In the genomic region with DNA sequence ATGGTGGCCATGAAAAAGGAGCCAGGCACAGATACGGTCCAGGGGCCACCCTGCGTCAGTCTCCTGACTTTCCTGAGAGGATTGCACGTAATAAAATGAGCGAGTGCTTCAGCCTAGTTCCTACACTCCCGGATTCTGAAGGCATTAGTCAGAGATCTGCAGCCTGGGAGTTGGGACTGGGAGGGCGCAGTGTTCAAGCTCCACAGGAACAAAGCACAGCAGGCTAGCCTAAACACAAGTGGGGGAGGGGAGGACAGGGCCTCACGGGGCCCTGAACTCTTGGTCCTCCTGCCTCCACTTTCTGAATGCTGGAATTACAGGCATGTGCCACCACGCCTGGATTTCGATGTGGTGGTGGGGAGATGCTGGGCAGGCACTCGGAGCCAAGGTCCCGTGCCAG, we compare ENCODE assay signal across 11 mouse cellular contexts. TPM values are rescaled to one million over a fixed set of nuclear protein-coding genes. Genes with fewer than 3 reads are reported as not detected.
DNase-seq lines count a peak whose midpoint lies in the region; ATAC-seq lines count a peak whose summit lies in the region.
"Had no signal": no experiment of that assay in that cellular context is flagged by ENCODE, and none has a peak within 500 bp of the region (broad histone marks: within the 10 kb centered on the region; RNA-seq: fewer than 3 reads in every experiment).

No protein-coding gene starts in this region.

- H3K9me3 ChIP-seq in kidney, embryonic 15.5 days (replicated peaks) = no peaks in the 10 kb centered on the region
- no peaks in the 10 kb centered on the region for H3K9me3 ChIP-seq in intestine, embryonic 15.5 days
- H3K9me3 ChIP-seq in midbrain, embryonic 14.5 days (ENCODE audit: control insufficient read depth, low read length) = no peaks in the 10 kb centered on the region
- H3K9me3 ChIP-seq: forebrain, embryonic 15.5 days; neural tube, embryonic 12.5 days had no signal

- H3K4me3 ChIP-seq in kidney, embryonic 15.5 days (replicated peaks) = no peak overlapping the region
- H3K4me3 ChIP-seq in intestine, embryonic 15.5 days (replicated peaks) = no peak overlapping the region
- no peak overlapping the region for H3K4me3 ChIP-seq in midbrain, embryonic 14.5 days (replicated peaks; ENCODE audit: low read depth, low read length)
- H3K4me3 ChIP-seq: forebrain, embryonic 15.5 days; neural tube, embryonic 12.5 days had no signal

- peaks cover 95% of the 10 kb centered on the region for H3K4me1 ChIP-seq in kidney, embryonic 15.5 days
- peaks cover 85% of the 10 kb centered on the region for H3K4me1 ChIP-seq in intestine, embryonic 15.5 days (replicated peaks)
- H3K4me1 ChIP-seq in midbrain, embryonic 14.5 days (ENCODE audit: control insufficient read depth, insufficient read depth, low read length) = peaks cover 5% of the 10 kb centered on the region; the same call in 1 of the 2 replicates

- peaks cover 75% of the 10 kb centered on the region for H3K36me3 ChIP-seq in kidney, embryonic 15.5 days
- peaks cover 14% of the 10 kb centered on the region for H3K36me3 ChIP-seq in intestine, embryonic 15.5 days
- H3K36me3 ChIP-seq in midbrain, embryonic 14.5 days (ENCODE audit: control insufficient read depth, insufficient read depth, low read length) = peaks cover 82% of the 10 kb centered on the region

- no peaks in the 10 kb centered on the region for H3K27me3 ChIP-seq in kidney, embryonic 15.5 days
- no peaks in the 10 kb centered on the region for H3K27me3 ChIP-seq in intestine, embryonic 15.5 days (replicated peaks)
- H3K27me3 ChIP-seq in midbrain, embryonic 14.5 days (ENCODE audit: control insufficient read depth, insufficient read depth, low read length) = no peaks in the 10 kb centered on the region
- H3K27me3 ChIP-seq: forebrain, embryonic 15.5 days; neural tube, embryonic 12.5 days had no signal

- peak overlapping the region; percentile 93 for H3K27ac ChIP-seq in kidney, embryonic 15.5 days
- peak overlapping the region; percentile 90 for H3K27ac ChIP-seq in intestine, embryonic 15.5 days
- no peak overlapping the region for H3K27ac ChIP-seq in midbrain, embryonic 14.5 days (replicated peaks; ENCODE audit: low read depth, low read length)
- H3K27ac ChIP-seq: forebrain, embryonic 15.5 days; neural tube, embryonic 12.5 days had no signal

- ATAC-seq in kidney, embryonic 15.5 days (replicated peaks; ENCODE audit: low FRiP score) = no peak
- peak; percentile 73 for ATAC-seq in intestine, embryonic 15.5 days
- ATAC-seq in midbrain, embryonic 14.5 days (ENCODE audit: low FRiP score, low TSS enrichment) = no peak
- ATAC-seq: forebrain, embryonic 15.5 days had no signal

- WGBS in kidney, embryonic 15.5 days = 47% methylated on average over 11 of the region's 11 CpGs
- WGBS in intestine, embryonic 15.5 days = 22% methylated on average over 11 of the region's 11 CpGs
- 40% methylated on average over 11 of the region's 11 CpGs for WGBS in midbrain, embryonic 14.5 days

- no peak overlapping the region for H3K9ac ChIP-seq in kidney, embryonic 15.5 days
- peak overlapping the region; percentile 23; the same call in 1 of the 2 replicates for H3K9ac ChIP-seq in intestine, embryonic 15.5 days
- no peak overlapping the region for H3K9ac ChIP-seq in midbrain, embryonic 14.5 days (replicated peaks; ENCODE audit: low read length)
- H3K9ac ChIP-seq: forebrain, embryonic 15.5 days; neural tube, embryonic 12.5 days had no signal

- no peak for DNase-seq in kidney, adult 18-20 months
- DNase-seq in adipocyte (ENCODE audit: low spot score) = peak; percentile 57
- DNase-seq in midbrain, embryonic 14.5 days = peak; percentile 13
- no peak for DNase-seq in urinary bladder, adult 18-20 months (ENCODE audit: low spot score in 2 of 2)
- no peak for DNase-seq in thymus, postnatal 36 days
- no peak for DNase-seq in adrenal gland, postnatal 10 days
- DNase-seq: thymus, adult 2 months had no signal

- H3K4me2 ChIP-seq in kidney, embryonic 15.5 days = 0 out of 2 replicates have a peak overlapping the region, but pooled peaks have one; percentile 12
- H3K4me2 ChIP-seq in intestine, embryonic 15.5 days (replicated peaks) = peak overlapping the region; percentile 45
- H3K4me2 ChIP-seq in midbrain, embryonic 14.5 days (ENCODE audit: low read length) = no peak overlapping the region
- H3K4me2 ChIP-seq: forebrain, embryonic 15.5 days; neural tube, embryonic 12.5 days had no signal

RNA-seq across cellular contexts. Expression of a gene that starts 7.7 kb away (rescaled TPM):
- 93.4 and 101 TPM in 2 replicates for polyA plus RNA-seq in kidney, embryonic 15.5 days (2015; fragmentation: Nextera tagmentation; extraction: Ambion mirVana)
- polyA plus RNA-seq in intestine, embryonic 15.5 days (2015; fragmentation: Nextera tagmentation; extraction: Ambion mirVana) = 116 and 119 TPM in 2 replicates
- 58.7 and 82.4 TPM in 2 replicates for polyA plus RNA-seq in midbrain, embryonic 14.5 days (2014; fragmentation: Nextera tagmentation; extraction: Ambion mirVana)
- total RNA-seq in adrenal gland, postnatal 10 days (2021) = 10 to 100 TPM; 63.5 to 69.7 TPM

RNA-seq across cellular contexts. Expression of a gene that starts 7.8 kb away (rescaled TPM):
- 40.6 and 43.8 TPM in 2 replicates for polyA plus RNA-seq in kidney, embryonic 15.5 days (2015; fragmentation: Nextera tagmentation; extraction: Ambion mirVana)
- 35.7 and 39.3 TPM in 2 replicates for polyA plus RNA-seq in intestine, embryonic 15.5 days (2015; fragmentation: Nextera tagmentation; extraction: Ambion mirVana)
- polyA plus RNA-seq in midbrain, embryonic 14.5 days (2014; fragmentation: Nextera tagmentation; extraction: Ambion mirVana) = 42.7 and 49.2 TPM in 2 replicates
- 10 to 100 TPM; 65.9 to 79.5 TPM for total RNA-seq in adrenal gland, postnatal 10 days (2021)

Comparison
In these comparisons a context has a peak if more than half of its experiments do, and no peak if none do; other contexts are left out.
1. DNase-seq: peak in adipocyte (single experiment) and midbrain, embryonic 14.5 days (single experiment); none in kidney, adult 18-20 months (single experiment), urinary bladder, adult 18-20 months (0 of 2), thymus, postnatal 36 days (0 of 2) and adrenal gland, postnatal 10 days (single experiment).